Mouse (Mus musculus) left cerebral cortex, adult 8-10 months (tissue): ENCODE measurements around the gene Olfr370. TPM values are rescaled to one million over a fixed set of nuclear protein-coding genes. Genes with fewer than 3 reads are reported as not detected.
A peak's percentile ranks its signal among the peaks of the same experiment; 100 is the strongest.
"Not testable (repeated sequence)": the region's sequence is repeated elsewhere in the genome, so short reads cannot be mapped to it uniquely, and the experiment has no call there.

Source experiments
- DNase-seq, 2 experiments: peaks; one replicate each; pipeline ENCODE4 v3.0.0; 2022; ENCODE audit warnings: low spot score in 2 of 2
- total RNA-seq, 4 experiments: library from RNA; stranded (reverse); gene quantifications; 2 replicates each; pipeline ENCODE4 v1.2.4; 2022

The Olfr370 gene
- total RNA-seq: not detected

GRCm38 (mm10) chr8:83535736-83536135, at the start of gene Olfr370:
TSS of gene Olfr370 (plus strand) at chr8:83535780.
- no peak for DNase-seq

- no peak for DNase-seq
Observed at GRCm38 (mm10) chr8:83511696-83512095, 23.9 kb upstream of the Olfr370 start.

GRCm38 (mm10) chr8:83520432-83520831, 15.1 kb upstream of the Olfr370 start:
- DNase-seq: no peak

DNA sequence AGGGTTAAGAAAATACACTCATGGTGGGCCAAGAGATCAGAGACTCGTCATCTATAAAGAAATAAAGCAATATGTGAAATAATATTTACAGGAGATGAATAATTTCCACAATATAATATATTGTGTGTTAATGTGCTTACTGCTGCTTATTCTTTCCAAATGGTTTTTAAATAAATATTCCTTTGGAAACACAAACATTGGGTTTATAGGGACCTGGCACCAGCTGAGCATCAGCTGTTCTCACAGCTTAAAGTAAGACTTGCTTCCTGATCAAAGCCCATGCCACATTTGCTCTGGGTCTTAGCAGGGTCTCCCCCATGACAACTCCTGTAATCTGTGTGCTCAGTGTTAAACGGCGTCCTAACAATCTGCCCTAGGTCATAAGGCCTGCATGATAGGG, 14.7 kb upstream of the Olfr370 start:
- DNase-seq: not testable (repeated sequence)

DNA sequence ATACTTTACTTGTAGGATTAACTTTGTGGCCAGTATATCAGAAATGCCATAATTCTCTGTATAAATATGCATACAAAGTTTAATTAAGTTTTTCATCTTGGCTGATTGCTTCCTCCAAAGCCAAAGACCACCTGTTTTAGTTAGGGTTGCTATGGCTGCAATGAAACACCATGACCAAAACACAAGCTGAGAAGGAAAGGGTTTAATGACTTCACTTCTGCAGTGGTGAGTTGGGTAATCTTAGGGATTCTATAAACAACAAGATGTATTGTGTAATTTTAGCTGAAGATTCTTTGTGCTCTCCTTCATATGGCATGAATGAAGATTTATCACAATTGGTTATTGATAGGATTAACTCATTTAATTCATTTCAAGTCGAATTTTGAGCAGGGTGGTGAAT, 14.3 kb upstream of the Olfr370 start:
- no peak for DNase-seq

GRCm38 (mm10) chr8:83534802-83535201, 778 bp upstream of the Olfr370 start:
- no peak for DNase-seq

GRCm38 (mm10) chr8:83562669-83563068, 27.1 kb downstream of the Olfr370 start:
- no peak for DNase-seq

- no peak for DNase-seq
Observed at GRCm38 (mm10) chr8:83563246-83563645, 27.7 kb downstream of the Olfr370 start.

GRCm38 (mm10) chr8:83565731-83566375, 30.3 kb downstream of the Olfr370 start:
- peak in 1 of 2 experiments; percentile 12 for DNase-seq

DNA sequence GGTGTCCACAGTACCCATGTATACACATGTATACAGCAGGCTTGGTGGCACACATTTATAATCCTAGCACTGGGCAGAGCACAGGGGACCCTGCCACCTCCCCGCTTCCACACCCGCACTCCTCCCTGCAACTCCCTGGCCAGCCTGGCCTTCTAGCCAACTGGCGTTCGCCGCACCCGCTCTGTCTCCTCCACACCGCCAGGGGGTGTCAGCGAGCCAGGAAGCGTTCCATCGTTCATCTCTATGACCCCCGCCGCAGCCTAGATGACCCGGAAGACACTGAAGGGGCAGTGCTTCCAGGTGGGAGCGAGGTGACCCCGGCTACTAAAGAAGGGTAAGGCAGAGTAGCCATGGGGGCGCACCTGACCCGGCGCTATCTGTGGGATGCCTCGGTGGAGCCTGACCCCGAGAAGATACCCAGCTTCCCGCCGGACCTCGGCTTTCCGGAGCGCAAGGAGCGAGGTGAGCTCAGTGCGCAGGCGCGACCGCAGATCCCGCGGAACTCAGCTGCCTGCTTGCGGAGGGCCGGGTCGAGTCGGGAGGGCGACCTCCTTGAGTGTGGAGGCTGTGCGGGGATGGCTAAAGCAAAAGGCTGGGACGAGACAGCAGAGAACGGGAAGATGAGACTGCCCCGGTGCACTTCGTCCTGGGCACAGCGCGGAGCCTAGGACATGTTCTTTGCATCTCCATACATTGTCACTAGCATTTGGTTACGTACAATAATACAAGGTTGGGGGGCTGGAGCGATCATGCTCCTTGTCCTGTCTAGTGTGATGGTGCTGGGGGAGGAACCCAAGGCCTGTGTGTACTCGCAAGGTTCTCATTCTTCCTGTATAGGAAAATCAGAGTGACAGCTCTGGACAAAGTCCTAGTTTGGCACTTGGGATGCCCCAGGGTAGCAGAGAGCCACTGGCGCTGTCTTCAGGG, 31.2 kb downstream of the Olfr370 start, which contains the start of gene Ndufb7:
TSS of gene Ndufb7 (plus strand) at position 203 of the 927 bp plus-strand sequence.
- peak; percentile 93 to 95 for DNase-seq

DNA sequence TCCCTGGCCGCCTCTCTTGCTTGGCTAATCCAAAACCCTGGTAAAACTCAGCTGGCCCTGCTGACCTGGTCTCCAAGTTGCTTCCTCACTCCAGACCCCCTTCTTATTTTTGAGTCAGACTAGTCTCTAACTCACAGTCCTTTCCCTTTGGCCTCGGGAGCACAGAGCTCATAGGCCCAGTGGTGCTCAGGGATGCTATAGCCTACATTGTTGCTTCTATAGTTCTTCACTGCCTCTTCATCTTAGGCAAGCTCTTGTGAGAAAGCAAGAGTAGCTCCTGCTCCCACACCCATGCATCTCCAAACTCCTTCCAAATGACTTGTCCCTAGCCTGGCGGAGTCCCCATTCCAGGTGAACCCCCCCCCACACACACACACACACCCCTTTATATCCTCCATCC, 32.1 kb downstream of the Olfr370 start:
- no peak for DNase-seq

DNA sequence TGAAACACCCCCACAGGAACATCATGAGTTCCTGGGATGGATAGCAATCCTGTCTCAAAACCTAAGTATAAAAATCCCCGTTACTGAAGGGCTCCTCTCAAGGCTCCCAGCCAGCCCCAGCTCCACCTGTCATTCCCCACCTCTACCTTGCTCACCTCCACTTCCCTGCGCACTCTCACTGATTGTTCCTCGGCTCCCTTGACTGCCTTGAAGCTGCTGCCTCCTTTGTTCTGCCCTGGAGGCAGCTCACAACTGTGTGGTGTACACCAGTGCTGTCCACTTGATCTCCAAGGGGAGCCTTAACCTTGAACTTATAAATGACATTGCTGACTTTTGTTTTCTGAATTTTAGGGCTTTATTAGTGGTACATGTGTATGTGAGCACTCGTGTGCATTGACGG, 32.5 kb downstream of the Olfr370 start:
- DNase-seq: no peak

GRCm38 (mm10) chr8:83568755-83569154, 33.2 kb downstream of the Olfr370 start:
- DNase-seq: no peak

DNA sequence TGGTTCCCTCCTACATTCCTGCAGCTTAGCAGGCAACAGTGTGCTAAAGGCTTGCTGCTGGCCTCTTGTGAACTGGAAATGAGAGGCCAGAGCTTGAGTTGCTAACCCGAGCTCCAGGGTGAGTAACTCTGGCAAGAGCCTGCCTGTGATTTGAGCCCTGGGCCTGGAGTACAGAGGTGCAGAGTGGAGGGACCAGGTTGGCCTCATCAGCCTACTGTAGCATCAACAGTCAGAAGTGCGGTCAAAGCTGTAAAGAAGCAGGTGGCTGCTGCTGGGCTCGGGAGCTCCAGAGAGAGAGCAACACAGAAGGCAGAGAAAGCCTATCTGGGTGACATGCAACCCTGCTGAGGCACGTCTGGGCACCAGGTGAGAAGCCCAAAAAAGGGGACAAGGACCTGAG, 33.6 kb downstream of the Olfr370 start:
- no peak for DNase-seq

DNA sequence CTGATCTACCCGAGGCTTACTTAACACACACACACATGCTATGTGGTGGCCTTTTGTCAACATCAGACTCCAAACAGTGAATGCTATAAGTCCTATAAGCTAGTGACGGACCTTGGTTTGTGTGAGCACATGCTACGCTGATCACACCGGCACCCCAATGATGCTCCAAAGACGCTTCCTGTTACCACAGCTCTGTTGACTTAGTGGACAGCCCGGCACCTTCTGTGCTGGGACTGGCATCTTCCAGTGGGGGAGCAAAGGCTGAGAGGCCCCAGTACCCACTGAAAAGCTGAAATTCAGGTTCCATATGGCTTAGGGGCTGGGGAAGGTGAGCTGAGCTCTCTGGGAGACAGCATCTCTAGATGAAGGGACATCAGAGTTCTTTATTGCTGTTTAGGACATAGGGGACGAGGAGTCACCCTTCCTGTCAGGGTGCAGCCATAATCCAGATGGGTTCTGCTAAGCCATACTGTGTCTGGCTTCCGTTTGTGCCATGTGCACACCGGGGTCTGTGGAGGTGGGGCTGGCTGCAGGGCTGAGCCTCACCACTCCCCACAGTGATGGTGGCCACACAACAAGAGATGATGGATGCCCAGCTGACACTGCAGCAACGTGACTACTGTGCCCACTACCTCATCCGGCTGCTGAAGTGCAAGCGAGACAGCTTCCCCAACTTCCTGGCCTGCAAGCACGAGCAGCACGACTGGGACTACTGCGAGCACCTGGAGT, 34.9 kb downstream of the Olfr370 start:
- peak in 1 of 2 experiments; percentile 16 for DNase-seq

- DNase-seq: not testable (repeated sequence)
Observed at GRCm38 (mm10) chr8:83571001-83571340, 35.4 kb downstream of the Olfr370 start.

DNA sequence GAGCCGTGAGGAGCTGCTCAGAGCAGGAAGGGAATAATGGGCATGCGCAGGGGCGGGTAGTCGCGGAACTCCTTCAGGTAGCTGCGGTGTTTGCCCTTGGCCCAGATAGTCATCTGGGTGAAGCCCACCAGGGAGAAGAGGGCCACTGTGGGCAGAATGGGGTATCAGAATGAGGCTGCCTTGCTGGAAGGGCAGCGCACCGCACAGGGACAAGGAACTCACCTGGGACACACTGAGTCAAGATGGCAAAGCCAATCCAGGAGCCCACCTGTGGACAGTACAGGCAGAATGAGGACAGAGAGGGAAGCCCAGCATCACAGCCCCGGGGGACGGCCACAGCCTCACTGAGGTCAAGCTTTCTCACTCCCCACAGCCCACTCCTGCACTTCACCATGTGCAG, 36.2 kb downstream of the Olfr370 start:
- DNase-seq: peak in 1 of 2 experiments; percentile 12

DNA sequence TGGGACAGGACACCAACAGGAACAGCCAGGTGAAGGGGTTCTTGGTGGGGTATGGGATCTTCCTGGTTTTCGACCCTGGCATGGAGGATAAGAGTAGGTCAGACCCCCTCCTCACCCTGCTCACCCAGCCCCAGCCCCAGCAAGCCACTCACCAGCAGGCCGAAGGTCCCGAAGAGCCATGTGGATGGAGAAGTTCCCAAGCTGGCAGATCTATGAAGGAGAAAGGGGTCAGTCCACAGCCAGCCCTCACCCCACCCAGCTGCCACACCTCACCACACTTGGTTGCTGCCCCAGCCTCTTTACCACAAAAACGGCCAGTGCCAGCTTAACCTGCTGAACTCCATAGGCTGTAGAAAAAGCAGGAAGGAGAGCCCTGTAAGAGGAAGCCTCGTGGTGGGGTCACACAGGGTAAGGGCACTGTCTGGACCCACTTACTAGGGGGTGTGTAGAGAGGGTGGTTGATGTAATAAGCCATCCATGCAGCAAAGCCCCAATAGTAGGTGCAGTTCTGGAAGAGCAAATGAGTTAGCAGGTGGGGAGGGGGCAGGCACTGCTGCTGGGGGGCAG, 36.7 kb downstream of the Olfr370 start:
- DNase-seq: no peak

GRCm38 (mm10) chr8:83573140-83573875, 37.7 kb downstream of the Olfr370 start:
- DNase-seq: peak; percentile 8 to 23

GRCm38 (mm10) chr8:83574631-83575315, 39.2 kb downstream of the Olfr370 start:
- no peak for DNase-seq
